Mouse (Mus musculus) kidney, adult 18-20 months (tissue): Measurements from ENCODE around the gene Gm128.

ENCODE experiments used
- DNase-seq: peaks from one replicate; pipeline ENCODE4 v3.0.0; 2021

The Gm128 gene

DNA sequence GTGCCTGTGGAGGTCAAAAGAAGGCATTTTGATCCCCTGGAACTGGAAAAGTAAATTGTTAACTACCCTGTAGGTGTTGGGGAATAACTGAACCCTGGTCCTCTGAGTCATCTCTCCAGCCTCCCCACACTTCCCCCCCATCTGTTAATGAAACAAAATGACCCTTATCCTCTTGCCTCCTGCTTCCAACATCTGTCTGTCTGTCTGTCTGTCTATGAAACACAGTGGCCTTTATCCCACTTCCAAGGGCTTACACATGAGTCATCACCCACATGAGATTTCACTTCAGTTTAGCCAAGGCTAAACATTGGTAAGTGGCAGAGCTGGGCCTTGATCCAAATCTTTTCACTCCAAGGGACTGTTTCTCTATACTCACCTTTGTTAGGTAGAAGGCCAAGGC is 26.5 kb upstream of the Gm128 start:
- no peak for DNase-seq

DNA sequence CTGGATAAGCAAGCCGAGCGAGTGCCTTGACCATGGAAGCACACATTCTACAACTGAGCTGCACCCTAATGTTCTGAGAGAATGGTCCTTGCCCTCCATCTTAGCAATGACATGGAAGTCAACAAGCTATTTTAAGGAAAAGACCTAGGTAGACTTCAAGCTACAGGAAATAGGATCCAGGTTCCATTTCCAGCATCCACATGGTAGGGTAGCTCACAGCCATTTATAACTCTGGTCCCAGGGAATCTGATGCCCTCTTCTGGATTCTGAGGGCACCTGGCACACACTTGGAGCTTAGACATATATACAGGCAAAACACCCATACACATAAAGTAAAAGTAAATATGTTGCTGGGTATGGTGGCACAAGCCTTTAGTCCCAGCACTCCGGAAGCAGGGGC is 24.7 kb upstream of the Gm128 start:
- no peak for DNase-seq

DNA sequence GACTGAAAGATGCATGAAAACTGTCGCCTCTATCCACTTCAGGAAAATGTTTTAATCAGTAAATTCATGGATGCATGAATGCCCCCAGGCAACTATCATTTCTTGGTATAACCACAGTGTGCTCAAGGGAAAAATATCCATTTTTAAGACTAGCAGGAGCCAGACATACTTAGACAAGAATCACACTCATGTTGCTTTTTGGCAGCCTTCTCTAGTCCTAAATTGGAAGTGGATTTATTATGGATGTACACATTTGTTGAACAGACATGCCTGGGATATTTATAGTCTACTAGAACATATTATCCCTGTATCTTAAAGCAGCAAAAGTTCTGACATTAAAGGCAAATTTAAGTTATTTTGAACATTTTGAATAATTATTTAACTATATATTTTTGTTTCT is 23.3 kb upstream of the Gm128 start:
- DNase-seq = no peak

DNA sequence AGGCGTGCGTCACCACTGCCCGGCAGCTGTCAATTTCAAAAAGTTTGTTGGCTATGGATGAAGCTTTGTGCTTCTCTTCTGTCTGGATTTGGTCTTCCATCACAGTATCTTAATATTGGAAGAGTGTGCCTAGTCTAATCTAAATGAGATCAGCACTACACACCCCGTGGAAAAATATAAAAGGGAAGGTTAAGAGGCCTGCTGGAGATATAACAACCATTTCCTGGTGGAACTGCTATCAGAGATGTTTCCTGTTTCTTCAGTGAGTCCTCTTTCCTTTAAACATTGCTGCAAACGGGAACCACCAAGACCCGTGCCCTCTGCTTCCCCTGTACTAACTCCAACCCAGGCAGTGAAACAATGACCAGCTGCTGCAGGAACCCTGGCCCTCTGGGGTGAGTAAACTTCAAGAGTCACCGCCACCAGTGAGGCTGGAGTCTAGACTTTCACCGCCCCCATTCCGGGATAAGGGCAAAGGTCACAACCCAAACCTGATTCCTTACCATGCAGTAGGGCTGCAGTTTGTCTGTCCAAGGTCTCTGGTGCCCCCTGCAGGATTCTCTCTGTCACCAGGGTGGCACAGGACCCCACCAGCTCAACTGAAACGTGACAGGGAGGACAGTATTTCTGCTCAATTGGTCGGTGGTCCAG is 21.8 kb upstream of the Gm128 start:
- peak; percentile 87 for DNase-seq

DNA sequence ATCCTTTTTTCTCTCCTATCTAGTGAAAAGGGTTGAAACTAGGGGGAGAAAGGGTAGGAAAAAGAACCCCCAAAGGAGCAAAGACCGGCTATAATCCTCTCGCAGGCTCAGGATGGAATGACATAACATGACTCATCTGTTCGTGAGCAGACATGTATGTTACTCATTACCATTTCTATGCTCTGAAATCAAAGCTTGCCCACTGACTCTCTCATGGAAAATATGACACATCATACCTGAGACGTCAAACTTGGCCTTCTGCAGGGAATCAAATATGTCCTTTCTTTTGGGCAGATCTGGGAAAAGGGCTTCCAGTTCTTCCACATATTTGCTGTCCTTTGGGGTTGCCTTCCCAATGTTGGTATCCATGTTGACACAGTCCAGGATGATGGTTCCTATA is 20.6 kb upstream of the Gm128 start:
- DNase-seq = no peak

DNA sequence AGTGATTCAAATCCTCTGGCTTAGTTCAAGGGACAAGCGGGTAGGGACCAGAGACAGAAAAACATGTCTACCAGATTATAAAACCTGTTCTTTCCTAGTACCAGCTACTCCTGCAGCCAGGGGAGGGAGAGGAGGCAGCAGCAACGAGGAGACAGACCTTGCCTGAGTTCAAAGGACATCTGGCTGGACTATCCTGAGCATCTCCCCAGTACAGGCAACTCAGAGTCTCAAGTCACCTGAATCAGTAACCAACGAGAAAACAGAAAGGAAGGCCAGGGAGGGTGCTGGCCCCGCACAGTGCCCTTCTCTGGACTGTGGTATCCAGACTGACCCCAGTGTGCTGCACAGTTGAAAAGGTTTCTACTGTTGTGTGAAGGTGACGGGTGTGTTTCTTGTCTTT is 15.5 kb upstream of the Gm128 start:
- DNase-seq = no peak

DNA sequence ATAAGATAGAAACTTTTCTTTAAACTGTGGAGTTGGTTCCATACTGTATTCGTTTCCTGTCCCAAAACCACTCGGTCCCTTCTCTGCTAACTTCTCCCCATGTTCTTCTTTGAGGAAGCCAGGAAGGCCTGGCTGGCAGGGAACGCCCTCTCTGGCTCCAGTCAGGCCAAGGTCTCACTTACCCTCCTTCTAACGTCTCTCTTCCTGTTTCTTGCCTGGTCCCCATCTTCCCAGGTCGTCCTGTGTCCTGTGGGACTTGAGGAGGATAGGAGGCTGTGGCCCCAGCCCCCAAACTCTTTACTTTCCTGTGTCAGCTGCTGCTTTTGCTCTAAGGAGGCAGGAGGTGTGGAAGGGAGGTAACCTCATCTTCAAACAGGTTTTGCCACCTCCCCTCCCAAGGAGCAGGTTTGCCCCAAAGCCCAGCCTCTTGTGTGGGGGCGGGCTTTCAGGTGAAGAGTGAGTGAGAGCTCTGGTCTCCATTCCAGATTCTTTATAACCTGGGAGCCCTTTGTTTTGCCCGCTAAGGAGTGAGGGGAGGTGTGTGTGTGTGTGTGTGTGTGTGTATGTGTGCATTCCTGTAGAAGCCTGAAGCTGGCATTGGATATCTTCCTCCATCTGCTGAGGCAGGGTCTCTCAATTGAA is 9.5 kb upstream of the Gm128 start, which contains the start of gene Bnipl:
TSS of gene Bnipl (minus strand) at position 411 of the 642 bp plus-strand sequence.
- DNase-seq = no peak

DNA sequence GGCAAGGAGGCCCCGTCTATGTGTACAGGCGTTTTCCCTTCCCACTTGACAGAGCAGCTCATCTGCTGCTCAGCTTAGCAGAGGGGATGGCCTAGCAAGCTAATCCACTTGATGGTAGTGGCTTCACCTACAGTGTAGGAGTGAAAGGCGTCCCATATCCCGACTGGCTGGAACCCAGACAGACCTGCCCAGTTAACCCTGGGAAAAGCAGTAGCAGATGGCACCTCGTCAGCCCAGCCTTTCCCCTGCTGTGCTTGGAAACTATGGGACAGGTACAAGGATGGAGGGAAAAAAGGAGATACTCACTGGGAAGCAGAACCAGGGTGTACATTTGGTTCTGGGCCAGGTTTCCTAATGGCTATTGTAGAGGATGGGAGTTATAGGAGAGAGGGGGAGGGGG is 9.0 kb upstream of the Gm128 start:
- DNase-seq = no peak

DNA sequence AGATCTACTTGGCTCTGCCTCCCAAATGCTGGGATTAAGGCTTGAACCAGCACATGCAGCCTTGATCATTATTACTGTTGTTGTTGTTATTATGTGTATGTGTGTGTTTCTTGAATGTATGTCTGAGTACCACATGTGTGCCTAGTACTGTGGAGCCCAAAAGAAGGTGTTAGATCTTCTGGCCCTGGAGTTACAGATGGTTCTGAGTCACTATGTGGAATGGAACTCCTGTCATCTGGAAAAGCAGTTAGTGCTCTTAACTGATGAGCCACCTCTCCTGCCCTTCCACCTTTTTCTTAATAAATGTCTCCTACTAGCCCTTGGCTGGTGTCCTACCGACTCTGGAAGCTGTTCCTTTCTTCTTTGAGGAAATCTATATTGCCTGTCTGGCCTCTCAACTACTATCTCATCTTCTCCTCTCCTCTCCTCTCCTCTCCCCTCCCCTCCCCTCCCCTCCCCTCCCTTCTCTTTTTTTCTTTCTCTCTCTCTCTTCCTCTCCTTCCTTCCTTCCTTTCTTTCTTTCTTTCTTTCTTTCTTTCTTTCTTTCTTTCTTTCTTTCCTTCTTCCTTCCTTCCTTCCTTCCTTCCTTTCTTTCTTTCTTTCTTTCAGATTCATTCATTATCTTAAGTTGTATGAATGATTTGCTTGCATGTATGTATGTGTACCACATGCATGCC is 6.4 kb upstream of the Gm128 start:
- no peak for DNase-seq

DNA sequence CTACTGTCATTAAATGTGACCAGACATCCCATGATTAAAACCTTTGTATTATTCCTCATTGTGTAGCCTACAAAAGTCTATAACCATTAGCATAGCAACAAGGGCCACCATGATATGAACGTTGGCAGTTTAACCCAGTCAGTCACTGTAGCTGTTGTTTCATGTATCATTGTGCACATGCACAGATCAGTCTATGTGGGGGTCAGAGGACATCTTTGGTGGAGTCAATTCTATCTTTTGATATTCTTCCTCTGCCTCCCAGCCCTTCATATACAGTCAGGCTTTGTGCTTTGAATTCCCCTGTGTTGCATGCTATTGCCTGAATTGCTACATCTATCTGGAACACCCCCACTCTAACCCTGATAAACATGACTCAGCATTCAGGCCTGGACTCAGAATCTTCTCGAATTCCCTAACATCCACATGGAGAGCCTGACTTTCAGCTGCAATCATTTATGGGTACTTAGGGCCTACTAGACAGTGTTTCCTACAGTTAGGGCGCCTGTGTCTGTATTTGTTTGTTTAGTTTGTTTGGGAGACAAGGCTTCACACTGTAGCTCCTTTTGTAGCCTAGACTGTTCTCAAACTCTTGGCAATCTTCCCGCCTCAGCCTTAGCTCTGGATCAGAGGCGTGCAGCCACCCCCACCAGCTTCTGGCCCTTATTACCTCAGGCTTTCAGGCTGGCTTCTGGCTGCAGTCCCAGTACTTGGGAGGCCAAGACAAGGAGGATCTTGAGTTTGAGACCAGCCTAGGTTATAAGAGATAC is 5.2 kb upstream of the Gm128 start:
- peak; percentile 46 for DNase-seq

DNA sequence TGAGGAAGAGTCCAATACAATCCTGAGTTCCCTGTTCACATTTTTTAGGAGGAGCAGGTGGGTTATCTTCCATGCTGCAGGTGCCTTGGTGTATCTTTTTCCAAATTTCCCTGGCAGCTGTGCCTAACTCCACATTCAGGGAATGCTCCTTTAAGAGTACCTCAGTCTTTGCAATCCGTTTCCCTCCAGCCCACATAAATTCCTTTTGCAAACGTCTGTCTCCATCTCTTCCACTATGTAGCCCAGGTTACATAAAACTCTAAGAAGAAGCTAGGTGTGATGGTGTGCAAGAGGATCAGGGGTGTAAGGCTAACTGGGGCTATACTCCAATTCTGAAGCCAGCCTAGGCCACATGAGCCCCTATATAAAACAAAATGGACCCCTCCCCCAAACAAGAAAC is 1.7 kb upstream of the Gm128 start:
- no peak for DNase-seq

DNA sequence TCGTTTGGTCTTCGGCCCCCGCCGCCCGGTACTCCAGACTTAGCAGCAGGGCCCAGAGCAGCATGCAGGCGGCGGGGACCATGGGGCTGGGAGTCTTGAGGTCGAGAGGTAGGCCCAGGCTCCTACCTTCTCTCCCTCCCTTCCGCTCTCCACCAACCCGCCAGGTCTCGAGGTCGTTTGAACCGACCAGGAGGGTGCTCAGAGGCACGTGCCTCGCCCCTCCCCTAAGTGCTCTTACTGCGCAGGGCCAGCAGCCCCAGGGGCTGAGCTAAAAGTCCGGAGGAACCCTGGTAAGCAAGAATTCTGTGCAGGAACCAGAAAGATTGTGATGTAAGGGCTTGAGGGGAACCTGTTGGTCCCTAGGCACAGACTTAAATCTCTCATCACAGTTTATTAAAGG is 498 bp downstream of the Gm128 start:
- DNase-seq = no peak

DNA sequence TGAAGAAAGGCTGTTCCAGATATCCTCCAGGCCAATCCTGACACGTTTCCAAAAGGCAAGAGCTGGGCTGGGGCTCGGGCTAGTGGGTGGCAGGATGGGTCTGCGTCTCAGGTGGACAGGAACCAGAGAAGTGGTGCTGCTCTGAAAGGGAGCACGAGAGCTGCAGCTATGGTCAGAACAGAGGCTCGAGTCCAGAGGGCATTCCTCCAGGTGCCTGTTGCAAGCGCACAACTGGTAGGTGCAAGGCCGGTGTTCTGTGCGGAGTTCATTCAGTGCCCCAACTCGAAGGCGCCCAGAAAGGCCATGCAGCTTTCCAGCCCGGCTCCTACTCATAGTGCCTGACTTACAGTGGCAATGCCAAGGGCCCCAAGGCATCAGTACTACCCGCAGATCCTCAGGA is 1.4 kb downstream of the Gm128 start:
- DNase-seq = no peak

DNA sequence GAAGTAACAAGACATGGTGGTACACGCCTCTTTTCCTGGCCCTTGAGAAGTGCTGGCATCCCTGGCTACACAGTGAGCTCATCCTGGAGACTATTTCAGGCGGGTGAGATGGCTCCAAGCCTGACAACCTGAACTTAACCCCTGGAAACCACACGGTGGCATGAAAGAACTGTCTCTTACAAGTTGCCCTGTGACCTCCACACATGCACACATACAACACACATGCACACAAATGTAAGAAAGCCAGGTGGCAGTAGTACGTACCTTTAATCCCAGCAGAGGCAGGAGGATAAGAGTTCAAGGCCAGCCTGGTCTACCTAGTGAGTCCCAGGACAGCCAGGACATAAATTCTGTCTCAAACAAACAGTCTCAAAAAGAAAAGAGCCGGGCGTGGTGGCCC is 2.4 kb downstream of the Gm128 start:
- DNase-seq = no peak

DNA sequence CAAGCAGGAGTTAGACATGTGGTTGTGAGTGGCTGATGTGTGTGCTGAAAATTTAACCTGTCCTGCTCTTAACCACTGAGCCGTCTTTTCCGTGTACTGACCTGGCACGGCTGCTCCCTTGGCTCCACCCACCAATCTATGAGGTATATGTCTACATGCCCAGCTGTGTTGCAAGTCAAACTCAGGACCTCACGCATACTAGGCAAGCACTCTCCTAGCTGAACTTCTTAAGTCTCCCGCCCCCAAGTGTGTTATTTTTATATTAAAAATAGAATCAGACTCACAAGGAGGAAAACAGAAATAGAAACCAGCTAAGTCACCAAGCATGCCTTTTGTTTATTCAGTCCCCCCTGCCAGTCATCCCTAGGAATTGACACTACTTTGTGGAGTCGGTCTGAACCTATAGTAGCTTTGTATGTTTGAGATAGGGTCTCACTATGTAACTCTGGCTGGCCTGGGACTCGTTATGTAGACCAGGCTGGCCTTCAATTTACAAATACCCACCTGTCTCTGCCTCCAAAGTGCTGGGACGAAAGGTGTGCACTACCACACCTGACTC is 3.8 kb downstream of the Gm128 start:
- no peak for DNase-seq

DNA sequence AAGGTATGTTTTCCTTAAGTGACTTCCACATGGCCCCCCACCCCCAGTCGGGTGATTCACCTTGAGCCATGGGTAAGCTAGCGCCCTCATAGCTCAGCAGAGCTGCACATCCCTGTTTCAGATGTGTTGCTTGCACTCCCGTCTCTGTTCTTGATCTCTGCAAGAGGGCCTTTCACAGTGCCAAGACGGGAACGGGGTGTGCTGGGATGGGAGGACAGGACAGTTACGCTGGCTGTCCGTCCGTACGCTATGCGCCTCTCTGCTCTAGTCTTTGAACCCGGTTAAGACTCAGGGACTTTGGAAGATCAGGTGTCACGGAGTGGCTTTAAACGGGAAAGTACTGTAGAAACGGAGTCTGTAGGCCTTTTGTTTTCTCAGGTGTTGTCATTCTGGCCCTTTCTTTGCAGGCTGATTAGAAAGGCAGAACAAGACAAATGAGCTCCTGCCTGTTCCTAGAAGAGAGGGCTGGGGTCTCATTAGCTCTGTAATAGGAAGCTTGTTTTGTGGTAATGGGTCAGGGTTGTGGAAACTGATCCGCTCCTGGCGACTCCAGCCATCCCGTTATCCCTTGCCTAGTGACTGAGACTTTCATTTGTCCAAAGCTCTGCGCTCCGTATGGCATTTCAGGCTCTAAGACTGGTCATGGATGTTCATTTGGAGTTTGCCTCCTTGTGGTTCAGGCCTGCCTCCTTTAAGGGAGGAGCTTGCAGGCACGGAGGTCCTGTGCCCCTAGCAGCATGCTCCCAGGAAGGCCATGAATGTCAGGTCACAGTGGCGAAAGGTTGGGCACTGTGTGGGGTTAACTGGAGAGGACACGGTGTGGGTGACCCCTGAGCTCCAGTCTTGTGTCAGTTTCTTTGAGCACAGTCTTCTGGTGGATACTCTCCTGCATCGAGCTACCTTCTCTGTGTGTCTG is 5.8 kb downstream of the Gm128 start:
- DNase-seq = no peak

DNA sequence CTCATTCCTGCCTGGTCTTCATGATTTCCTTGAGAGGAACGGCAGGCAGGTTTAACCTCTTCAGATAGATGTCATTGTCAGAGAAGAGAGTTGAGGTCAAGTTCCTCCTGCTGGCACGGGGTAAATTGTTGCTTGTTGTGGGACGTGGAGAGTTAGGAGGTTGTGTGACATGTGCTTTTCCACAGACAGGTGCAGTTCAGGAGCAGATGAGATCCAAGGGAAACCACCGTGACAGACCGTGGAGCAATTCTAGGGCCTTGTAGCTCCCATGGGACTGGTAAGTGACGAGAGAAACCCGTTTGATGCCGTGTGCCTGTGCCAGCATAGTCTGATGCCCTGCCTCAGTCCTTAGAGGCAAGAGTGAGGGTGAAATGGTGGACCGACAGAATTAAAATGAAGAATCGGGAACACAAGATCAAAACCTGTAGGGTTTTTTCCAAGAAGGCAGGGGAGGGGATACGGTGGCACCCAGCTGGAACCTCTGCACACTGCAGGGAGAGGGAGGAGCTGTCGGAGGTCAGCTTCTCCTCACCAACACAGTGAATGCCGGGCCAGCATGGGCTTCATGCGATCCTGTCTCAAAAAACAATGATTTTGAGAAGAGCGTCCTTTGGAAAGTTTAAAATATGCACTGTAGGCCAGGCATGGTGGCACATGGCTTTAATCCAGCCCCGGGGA is 8.0 kb downstream of the Gm128 start:
- DNase-seq = peak; percentile 35

DNA sequence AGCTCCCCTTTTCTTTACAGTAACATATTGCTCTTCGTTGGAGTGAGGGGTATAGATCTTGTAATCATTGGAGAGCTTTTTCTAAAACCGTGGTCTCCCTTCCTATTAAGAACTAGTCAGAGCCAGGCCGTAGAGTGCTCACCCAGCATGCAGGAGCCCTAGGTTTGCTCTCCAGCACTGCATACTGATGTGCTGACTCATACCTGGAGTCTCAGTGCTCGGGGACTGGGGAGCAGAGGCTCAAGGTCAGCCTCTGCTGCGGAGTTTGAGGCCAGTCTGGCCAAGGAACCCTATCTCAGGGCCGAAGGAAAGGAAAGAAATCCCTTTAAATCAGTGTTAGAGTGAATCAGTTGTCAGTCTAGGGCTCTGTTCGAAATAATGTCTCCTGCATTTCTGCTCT is 8.6 kb downstream of the Gm128 start:
- DNase-seq = peak; percentile 59

DNA sequence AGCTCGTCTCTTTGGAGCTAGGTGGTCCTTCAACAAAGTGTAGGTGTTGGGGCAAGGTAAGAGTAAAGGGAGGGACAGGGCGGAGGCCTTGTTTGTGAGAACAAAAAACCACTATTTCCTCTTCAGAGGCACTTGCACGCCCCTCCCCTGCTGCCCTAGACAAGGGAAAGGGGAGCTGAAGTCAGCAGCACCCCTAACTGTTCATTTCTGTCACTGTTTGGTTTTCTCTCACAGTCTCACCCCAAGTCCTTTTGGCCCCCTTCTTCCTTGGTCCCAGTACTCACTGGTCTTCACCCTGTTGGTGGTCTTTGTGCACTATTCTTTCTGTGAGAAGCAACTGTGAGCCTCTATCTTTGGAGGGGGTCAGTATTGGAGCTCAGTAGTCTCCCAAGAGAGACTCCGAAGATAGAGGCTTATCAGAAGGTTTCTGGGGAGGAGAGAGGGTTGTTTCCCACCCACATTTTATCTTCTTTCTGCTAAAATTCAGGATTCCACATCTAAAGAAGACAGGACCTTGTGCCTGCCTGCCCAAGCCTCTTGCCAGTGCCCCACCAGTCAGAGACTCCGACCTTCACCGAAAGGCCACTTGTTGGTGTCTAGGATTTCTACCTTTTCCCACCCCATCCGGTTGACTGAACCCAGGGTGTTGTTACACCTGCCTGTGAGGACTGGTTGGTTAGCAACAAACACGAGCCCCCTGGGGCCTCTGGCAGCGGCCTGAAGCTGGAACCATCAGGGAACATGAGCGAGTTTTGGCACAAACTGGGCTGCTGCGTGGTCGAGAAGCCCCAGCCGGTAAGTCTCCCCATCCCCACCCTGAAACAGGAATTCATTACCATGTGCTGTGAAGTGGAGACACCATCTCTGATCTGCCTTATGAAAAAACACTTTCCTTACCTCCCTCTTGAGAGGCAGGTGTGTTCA is 9.8 kb downstream of the Gm128 start, which contains the start of gene Mllt11:
TSS of gene Mllt11 (minus strand) at position 874 of the 924 bp plus-strand sequence.
- peak; percentile 28 for DNase-seq
